Mouse (Mus musculus) lung, adult 2 months (tissue): ENCODE data around the gene Rfc2.
"Not testable (repeated sequence)": the region's sequence is repeated elsewhere in the genome, so short reads cannot be mapped to it uniquely, and the experiment has no call there.

ENCODE experiments used
- CTCF ChIP-seq: fragments of 200-500 bp; IDR thresholded peaks from 2 replicates; pipeline ENCODE4 v1.5.1; 2011; ENCODE audit warnings: mild to moderate bottlenecking, low read length, control low read depth; ENCODE audit not compliant: insufficient read depth
- POLR2A ChIP-seq: fragments of 200-500 bp; IDR thresholded peaks from 2 replicates; pipeline ENCODE4 v1.6.1; 2011; ENCODE audit warnings: low read depth, mild to moderate bottlenecking, control low read depth, low read length, borderline replicate concordance; ENCODE audit errors: extremely low read depth

- TF ChIP-seq CTCF, POLR2A: not testable (repeated sequence)
These were observed 67.8 kb downstream of the Rfc2 start for GRCm38 (mm10) chr5:134648976-134649375.
